Mouse (Mus musculus) lung, postnatal 14 days (tissue): ENCODE measurements at regions not wholly inside any gene's neighbourhood (a gene's known extent, or its start where the extent isn't known, plus 50 kb on each side); places are given as distances from the start of the nearest gene placed in this dataset.

ENCODE experiments used
- DNase-seq: peaks from one replicate; pipeline ENCODE4 v3.0.0; 2021

GRCm38 (mm10) chr7:69770980-69771348, 595.6 kb downstream of the Nr2f2 start:
- no peak for DNase-seq

- no peak for DNase-seq
Measured at GRCm38 (mm10) chr7:69770313-69770979, 596.1 kb downstream of the Nr2f2 start.

GRCm38 (mm10) chr7:69766451-69766850, 600.1 kb downstream of the Nr2f2 start:
- DNase-seq: no peak

- no peak for DNase-seq
Measured at GRCm38 (mm10) chr7:69740495-69740894, 626.0 kb downstream of the Nr2f2 start.

- DNase-seq: no peak
Measured at GRCm38 (mm10) chr7:69738998-69739397, 627.5 kb downstream of the Nr2f2 start.

GRCm38 (mm10) chr7:69715081-69715480, 651.5 kb downstream of the Nr2f2 start:
- DNase-seq: no peak

- no peak for DNase-seq
Measured at GRCm38 (mm10) chr7:69670211-69670610, 696.3 kb downstream of the Nr2f2 start.

GRCm38 (mm10) chr7:69655583-69655982, 711.0 kb downstream of the Nr2f2 start:
- no peak for DNase-seq

GRCm38 (mm10) chr7:69645449-69645848, 721.1 kb downstream of the Nr2f2 start:
- DNase-seq: no peak

GRCm38 (mm10) chr7:69641652-69642051, 724.9 kb downstream of the Nr2f2 start:
- no peak for DNase-seq

- DNase-seq: no peak
Measured at GRCm38 (mm10) chr7:69599866-69600265, 766.7 kb downstream of the Nr2f2 start.

- DNase-seq: no peak
Measured at GRCm38 (mm10) chr7:69585716-69586115, 780.8 kb downstream of the Nr2f2 start.

- no peak for DNase-seq
Measured at GRCm38 (mm10) chr7:69585131-69585530, 781.4 kb downstream of the Nr2f2 start.

- DNase-seq: no peak
Measured at GRCm38 (mm10) chr7:69584516-69584915, 782.0 kb downstream of the Nr2f2 start.

GRCm38 (mm10) chr7:69583901-69584300, 782.6 kb downstream of the Nr2f2 start:
- no peak for DNase-seq

- no peak for DNase-seq
Measured at GRCm38 (mm10) chr7:69581668-69582067, 784.9 kb downstream of the Nr2f2 start.

- no peak for DNase-seq
Measured at GRCm38 (mm10) chr7:69578958-69579810, 787.4 kb downstream of the Nr2f2 start.

- no peak for DNase-seq
Measured at GRCm38 (mm10) chr7:69577754-69578153, 788.8 kb downstream of the Nr2f2 start.

- DNase-seq: no peak
Measured at GRCm38 (mm10) chr7:69576596-69576995, 789.9 kb downstream of the Nr2f2 start.

- no peak for DNase-seq
Measured at GRCm38 (mm10) chr7:69573730-69574129, 792.8 kb downstream of the Nr2f2 start.

GRCm38 (mm10) chr7:69572626-69573394, 793.7 kb downstream of the Nr2f2 start:
- DNase-seq: no peak

- no peak for DNase-seq
Measured at GRCm38 (mm10) chr7:69566949-69567348, 799.6 kb downstream of the Nr2f2 start.

- no peak for DNase-seq
Measured at GRCm38 (mm10) chr7:69564432-69564831, 802.1 kb downstream of the Nr2f2 start.

- DNase-seq: no peak
Measured at GRCm38 (mm10) chr7:69554776-69555175, 805.7 kb upstream of the Arrdc4 start.
